Mouse (Mus musculus): Measurements from ENCODE around the gene Sh2d2a. TPM values are rescaled to one million over a fixed set of nuclear protein-coding genes. Genes with fewer than 3 reads are reported as not detected.
"Not testable (repeated sequence)": the region's sequence is repeated elsewhere in the genome, so short reads cannot be mapped to it uniquely, and the experiment has no call there.

Sh2d2a gene
- total RNA-seq (2015) (1.9 and 2.7 TPM in 2 replicates), total RNA-seq (2017) (0.70 and 1.4 TPM in 2 replicates)

DNA sequence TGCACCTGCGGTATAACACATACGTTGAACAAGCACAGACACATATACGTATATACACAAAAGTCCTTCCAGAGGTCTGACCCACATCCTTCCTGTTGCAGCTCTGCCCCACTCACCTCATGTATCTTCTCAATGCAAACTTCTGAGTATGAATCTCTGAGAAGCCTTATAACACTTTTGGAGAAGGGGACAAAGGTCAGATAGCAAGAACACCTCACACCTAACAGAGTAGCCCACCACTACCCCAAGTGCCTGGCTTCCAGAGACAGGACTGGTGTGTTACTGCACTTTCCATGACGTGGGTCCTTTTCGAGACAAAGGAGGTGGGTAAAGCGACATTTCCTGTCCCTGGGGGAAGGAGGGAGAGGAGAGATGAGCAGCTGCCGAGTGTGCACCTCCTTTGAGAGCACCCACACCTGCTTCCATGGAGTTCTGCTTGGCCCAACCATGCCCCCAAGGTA, at the start of gene Sh2d2a:
TSS of gene Sh2d2a (plus strand) at position 106 of the 461 bp plus-strand sequence.
- peak; percentile 69 for ATAC-seq (ENCODE audit: poor library complexity, severe bottlenecking)

DNA sequence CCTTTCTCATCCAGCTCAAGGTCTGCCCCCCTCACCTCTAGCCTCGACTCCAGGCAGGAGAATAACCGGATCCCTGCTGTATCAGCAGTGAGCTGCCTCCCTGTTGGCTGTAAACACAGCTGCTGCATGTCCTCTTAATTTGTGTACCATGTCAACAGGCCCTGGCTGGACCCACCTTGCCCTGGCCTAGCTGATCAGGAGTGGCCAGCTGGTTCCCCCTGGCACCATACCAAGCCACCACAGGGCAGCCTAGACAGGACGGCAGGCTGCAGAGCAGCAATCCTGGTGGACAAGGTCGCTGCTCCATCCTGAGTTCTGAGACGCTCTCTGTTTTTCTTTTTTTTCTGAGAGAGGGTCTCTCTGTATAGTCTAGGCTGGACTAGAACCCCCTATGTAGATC, 44.9 kb upstream of the Sh2d2a start:
- ATAC-seq (ENCODE audit: poor library complexity, severe bottlenecking): no peak

DNA sequence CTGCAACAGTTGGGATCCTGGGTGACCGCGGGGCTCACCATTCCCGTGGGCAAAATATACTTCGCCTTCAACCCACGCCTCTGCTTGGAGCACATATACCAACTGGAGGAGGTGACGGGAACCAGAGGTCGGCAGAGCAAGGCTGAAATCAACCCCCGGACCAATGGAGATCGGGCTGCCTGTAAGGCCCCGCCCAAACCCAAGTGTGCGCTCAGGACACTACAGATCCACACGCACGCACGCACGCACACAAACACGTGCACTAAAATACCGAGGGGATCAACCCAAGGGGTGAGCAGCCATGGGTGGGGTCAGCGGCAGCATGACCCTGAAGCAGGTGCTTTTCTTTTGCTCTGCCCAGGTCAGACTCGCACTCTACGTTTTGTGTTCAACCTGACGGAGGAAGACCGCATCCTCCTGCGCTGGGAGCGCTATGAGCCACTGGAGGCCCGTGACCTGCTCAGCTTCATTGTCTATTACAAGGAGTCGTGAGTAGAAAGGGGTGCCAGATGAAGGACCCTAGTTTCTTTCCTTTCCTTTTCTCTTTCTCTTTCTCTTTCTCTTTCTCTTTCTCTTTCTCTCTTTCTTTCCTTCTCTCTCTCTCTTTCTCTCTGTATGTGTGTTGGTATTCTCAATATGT, 42.4 kb upstream of the Sh2d2a start:
- ATAC-seq (ENCODE audit: poor library complexity, severe bottlenecking): peak; percentile 47; the same call in 1 of the 2 replicates

DNA sequence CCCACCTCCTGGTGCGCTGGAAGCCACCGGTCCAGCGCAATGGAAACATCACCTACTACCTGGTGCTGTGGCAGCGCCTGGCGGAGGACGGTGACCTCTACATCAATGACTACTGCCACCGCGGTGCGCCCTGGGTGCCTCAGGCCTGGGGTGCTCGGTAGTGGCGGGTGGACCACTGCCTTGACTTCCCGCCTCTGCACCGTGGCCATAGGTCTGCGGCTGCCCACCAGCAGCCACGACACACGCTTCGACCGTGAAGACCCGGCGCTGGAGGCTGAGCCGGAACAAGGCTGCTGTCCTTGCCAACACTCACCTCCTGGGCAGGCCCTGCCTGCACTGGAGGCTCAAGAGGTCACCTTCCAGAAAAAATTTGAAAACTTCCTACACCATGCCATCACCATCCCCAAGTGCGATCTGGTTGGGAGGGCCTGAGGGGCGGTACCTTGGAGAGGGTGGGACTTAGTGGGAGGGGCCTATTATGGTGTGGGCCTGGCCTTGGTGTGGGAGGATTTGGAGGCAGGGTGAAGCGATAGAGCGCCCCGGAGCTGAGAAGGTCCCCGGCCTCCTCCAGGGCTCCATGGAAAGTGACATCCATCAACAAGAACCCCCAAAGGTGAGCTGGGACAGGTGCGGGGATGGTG, 37.1 kb upstream of the Sh2d2a start:
- no peak for ATAC-seq (ENCODE audit: poor library complexity, severe bottlenecking)

DNA sequence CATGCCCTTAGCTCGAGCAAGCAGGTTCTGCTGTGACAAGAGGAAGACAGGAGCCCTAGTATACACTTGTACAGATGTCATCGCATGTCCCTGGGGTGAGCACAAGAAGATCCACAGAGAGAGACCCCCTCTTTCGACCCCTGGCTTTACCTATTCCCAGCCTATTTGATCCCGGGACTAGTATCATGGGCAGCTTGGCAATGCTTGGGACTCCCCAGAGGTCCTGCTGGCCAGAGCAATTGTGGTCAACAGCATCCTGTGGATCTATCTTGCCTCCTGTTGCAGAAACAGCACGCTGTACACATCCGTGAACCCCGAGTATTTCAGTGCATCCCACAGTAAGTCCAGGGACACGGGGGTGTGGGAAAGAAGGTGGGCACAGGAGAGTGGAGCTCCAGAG, 35.3 kb upstream of the Sh2d2a start:
- no peak for ATAC-seq (ENCODE audit: poor library complexity, severe bottlenecking)

DNA sequence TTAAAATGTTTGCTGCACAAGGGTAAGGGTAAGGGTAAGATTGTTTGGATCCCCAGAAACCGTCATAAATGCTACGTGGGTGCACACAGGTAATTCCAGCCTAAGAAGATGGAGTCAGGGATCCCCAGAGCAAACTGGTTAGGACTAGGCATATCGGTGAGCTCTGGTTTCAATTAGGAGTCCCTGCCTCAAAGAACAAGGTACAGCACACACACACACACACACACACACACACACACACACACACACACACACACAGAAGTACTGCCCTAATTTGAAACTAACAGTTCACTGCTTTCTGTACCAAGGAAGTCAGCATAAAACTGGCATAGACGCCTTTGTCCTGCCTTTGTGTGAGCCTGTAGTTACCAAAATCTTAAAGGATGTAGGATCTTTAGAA, 34.1 kb upstream of the Sh2d2a start:
- ATAC-seq (ENCODE audit: poor library complexity, severe bottlenecking): no peak

DNA sequence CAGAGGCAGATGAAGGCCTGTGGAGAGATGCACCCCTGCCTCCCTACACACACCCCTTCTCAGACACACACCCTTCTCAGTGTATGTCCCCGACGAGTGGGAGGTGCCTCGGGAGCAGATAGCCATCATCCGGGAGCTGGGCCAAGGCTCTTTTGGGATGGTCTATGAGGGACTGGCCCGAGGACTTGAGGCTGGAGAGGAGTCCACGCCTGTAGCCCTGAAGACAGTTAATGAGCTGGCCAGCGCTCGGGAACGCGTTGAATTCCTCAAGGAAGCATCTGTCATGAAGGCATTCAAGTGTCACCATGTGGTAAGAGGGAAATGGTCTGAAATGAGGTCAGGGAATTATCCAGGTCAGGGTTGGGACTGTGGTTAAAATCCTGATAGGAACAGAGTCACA, 33.7 kb upstream of the Sh2d2a start:
- ATAC-seq (ENCODE audit: poor library complexity, severe bottlenecking): no peak

DNA sequence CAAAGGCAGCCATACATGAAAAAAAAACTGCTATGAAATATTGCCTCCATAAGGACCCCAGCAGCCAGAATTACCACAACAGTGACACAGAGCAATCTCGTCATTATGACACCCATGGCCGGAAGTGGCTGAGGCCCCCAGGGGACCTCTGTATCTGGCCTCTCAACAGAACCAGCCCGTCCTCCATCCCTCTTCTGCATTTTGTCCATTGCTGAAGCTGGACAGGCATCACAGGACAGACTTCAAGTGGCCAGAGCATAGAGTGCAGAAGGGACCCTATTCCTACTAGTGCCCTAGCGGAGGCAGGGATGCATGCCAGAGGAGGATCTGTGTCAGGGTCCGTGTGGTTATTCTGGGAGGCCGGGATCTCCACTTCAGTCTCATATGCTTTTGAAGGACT, 30.4 kb upstream of the Sh2d2a start:
- peak; percentile 35; the same call in 1 of the 2 replicates for ATAC-seq (ENCODE audit: poor library complexity, severe bottlenecking)

DNA sequence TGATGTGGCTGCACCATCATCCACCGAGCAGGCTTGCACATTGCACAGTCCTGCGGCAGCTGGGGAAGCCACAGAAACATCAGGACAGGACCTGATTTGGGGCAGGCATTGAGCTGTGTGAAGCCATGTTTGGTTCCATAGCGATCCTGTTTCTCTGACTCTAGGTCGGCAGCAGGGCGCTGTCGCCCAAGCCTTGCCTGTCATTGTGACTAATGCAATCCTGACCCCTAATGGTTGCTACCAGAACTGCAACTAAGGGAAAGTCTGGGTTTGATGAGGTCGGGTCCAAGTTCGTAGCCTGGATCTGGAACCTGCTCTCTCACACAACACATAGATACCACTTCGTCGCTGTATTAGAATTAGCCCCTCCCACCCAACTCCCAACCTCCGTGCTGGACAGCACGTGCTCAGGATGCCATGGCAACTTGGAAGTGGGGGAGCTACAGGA, 29.9 kb upstream of the Sh2d2a start:
- peak; percentile 85 for ATAC-seq (ENCODE audit: poor library complexity, severe bottlenecking)

DNA sequence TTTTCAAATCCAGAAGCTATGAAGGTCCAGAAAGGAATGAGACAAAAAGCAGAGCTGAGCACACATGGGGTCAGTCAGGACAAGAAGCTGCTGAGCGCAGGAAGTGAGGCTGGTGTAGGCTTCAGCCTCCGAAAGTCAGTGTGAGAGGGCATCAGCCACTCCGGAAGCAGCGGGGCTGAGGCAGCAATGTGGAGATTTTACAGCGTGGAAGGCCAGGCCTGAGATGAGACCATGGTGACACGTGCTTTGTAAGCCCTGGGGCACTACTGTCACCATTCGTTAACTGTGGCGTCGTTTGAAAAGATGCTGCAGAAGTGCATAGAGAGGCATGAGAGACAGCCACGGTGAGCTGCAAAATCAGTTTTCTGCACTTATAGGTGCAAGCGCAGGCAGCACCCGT, 28.3 kb upstream of the Sh2d2a start:
- no peak for ATAC-seq (ENCODE audit: poor library complexity, severe bottlenecking)

DNA sequence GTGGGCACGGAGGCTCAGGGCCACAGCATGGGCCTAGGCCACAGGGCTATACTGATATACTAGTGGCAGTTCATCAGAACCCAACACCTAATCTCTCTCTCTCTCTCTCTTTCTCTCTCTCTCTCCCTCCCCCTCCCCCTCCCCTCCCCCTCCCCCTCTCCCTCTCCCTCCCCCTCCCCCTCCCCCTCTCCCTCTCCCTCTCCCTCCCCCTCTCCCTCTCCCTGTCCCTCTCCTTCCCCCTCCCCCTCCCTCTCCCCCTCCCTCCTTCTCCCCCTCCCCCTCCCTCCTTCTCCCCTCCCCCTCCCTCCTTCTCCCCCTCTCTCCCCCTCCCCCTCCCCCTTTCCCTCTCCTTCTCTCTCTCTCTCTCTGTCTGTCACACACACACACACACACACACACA, 22.3 kb upstream of the Sh2d2a start, which contains the start of gene Pear1:
TSS of gene Pear1 (minus strand) at position 101 of the 400 bp plus-strand sequence.
- ATAC-seq (ENCODE audit: poor library complexity, severe bottlenecking): not testable (repeated sequence)

DNA sequence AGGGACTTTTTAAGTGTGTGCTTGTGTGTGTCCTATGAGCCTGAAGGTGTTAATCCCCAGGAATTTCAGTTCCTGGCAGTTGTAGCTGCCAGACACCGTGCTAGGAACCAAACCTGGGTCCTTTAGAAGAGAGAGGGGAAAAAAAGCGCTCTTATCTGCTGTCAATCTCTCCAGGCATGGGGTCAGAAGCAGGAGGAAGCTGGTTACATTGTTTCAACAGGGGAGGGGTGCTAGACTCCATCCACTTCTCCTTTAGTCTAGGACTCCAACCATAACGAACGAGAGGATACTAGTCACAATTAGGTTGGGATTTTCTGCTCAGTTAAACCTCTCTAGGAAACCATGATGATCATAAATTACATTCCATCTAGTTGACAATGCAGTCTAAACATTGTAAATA, 18.1 kb upstream of the Sh2d2a start:
- peak; percentile 45; the same call in 1 of the 2 replicates for ATAC-seq (ENCODE audit: poor library complexity, severe bottlenecking)

DNA sequence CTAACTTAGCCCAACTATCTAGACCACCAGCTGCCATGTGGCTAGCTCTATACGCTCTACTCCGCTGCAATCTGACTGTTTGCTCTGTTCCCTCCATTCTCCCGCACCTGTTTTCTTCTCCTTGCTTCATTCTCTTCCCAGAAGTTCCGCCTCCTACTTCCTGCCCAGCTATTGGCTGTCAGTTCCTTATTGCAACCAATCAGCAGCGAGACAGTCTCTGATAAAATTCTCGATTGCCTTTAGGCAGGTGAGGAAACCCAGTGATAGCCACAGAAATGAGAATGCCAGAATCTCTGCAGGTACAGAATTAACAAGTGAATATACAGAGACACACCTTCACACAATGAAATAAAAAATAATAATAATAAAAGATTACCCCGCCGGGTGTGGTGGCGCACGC, 17.5 kb upstream of the Sh2d2a start:
- ATAC-seq (ENCODE audit: poor library complexity, severe bottlenecking): no peak

DNA sequence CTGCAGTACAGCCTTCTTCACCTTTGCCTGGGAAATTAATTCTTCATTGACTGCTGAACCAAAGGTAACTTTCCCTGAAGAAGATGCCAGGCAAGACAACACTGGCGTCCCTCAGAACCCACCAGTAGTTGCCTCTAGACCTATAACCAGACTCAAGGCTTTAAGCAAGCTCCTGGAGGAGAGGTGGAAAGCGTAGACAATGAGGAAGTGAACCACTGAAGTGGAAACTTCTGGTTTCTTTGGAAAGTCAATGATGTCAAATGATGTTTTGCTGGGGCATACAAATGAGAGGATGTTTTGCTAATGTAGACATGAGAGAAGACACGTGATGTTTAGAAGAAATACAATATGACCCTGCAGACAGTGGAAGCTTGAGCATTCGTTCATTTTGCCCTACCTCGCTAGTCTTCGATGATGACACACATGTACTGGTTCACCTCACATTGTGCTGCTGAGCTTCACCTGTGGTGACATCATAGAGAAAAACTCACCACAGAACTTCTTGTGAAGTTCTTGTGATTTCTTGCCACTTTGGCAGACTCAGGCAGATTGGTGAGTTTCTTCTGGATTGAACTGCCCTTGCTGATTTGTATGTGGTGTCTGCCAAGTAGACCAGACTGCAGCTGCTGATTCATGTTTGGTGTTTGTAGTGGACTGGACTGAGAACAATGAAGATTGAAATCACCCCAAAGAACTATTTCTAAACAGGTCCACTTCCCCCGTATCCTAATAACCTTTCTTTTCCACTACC, 14.3 kb upstream of the Sh2d2a start:
- ATAC-seq (ENCODE audit: poor library complexity, severe bottlenecking): no peak

DNA sequence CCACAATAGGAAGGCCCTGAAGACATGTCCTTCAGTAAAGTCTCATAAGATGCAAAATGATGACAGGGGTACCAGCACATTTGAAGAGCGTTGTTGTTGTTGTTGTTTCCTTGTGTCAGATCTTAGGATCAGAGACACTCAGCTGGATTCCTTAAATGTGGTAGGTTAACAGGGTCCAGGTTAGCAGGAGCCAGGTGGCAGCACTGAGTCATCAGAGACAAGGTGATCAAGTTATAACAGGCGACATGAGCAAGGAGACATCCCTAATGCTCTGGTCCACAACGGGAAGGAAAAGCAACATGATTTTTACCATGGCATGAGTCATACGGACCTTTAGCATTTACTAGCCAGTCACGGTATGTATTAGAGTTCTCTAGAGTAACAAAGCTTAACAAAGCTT, 13.1 kb upstream of the Sh2d2a start:
- no peak for ATAC-seq (ENCODE audit: poor library complexity, severe bottlenecking)

DNA sequence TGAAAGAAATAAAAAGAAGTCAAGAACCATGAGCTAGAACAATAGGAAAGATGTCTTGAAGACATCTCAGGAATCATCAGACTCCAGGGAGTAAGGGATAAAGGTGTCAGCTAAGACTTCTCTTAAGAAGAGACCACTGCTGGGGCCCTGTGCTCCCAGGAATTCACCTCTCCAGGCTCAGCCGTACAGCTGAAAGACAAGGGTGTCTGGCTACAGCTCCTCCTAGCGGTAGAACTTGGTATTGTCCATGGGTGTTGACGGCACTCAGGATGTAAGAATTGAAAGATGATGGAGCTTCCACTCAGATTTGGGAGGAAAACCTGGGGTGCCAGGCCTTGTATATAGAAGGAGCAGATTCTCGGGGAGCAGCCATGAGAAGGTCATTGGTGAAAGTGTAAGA, 7.9 kb upstream of the Sh2d2a start:
- peak; percentile 81 for ATAC-seq (ENCODE audit: poor library complexity, severe bottlenecking)

DNA sequence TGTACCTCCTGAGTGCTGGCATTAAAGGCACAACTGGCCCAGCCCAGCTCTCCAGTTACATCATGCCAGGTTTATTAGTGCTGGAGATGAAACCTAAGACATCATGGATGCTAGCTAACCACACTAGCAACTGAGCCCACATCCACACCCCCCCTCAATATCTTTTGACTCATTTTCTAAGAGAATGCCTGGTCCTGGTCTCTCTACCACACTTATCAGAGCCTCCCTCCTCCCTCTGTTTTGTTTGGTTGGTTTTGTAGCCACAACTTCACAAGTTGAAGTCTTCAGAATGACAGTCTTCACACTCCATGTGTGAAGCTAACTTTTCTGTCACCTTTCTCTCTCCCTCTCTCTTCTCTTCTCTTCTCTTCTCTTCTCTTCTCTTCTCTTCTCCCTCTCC, 5.7 kb upstream of the Sh2d2a start:
- no peak for ATAC-seq (ENCODE audit: poor library complexity, severe bottlenecking)

DNA sequence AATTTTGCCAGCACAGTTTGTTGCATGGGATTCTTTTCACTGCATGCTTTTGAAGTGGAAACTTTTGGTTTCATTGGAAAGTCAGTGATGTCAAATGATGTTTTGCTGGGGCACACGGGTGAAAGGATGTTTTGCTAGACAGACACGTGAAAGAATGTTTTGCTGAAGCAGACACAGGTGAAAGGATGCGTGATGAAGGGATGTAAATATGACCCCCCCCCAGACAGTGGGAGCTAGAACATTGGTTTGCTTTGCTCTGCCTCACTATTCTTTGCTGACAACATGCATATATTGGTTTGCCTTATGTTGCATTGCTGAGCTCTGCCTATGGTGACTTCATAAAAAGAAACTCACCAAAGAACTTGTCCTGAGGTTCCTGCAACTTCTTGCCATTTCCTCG, 1.6 kb upstream of the Sh2d2a start:
- ATAC-seq (ENCODE audit: poor library complexity, severe bottlenecking): no peak

DNA sequence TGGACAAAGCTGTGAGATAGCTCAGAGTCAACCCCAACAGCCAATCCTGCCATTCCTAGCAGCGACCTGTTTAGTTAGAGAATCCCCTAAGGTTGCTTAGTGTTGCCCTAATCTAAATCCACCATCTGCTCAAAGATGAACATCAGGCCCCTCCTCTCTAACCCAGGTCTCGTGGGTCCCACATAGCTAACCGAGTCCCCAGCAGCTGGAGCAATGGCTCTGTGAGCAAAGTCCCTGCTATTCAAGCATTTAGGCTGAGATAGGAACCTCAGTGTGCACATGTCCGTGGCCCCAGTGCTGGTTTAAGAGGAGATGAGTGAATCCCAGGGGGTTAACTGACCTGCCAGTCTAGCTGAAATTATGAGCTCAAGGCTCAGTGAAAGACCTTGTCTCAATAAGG, 369 bp upstream of the Sh2d2a start:
- ATAC-seq (ENCODE audit: poor library complexity, severe bottlenecking): no peak

DNA sequence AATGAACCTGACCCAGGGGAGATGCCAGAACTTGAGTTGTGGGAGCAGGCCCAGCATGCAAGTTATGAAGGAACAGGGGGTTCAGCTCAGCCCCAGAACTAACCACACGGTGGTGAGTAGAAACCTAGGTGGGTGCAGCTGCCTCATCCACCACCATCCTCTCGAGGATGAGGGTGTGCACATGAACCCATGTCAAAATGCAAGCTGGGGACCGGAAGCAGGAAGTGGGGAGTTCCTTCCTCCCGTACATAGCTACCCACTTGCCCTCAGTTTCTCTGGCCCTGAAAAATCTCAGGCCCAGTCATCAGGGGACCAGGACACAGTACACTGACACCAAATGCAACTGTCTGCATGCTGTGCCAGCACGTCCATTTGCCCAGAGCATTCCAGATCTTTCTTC, 1.1 kb downstream of the Sh2d2a start:
- peak; percentile 25; the same call in 1 of the 2 replicates for ATAC-seq (ENCODE audit: poor library complexity, severe bottlenecking)

DNA sequence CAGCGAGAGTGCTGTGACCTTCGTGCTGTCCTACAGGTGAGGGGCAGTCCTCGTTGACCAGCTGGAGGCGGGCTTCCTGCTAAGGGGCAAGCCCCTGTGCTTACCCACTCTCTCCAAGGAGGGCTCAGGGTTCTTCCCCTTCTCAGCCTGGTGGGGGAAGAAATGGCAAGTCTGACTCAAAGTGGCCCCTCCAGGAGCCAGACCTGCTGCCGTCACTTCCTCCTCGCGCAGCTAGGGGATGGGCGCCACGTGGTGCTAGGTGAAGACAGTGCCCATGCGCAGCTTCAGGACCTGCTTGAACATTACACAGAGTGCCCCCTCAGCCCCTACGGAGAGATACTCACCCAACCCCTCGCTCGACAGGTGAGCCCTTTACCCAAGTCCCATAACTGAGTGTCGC, 2.6 kb downstream of the Sh2d2a start:
- ATAC-seq (ENCODE audit: poor library complexity, severe bottlenecking): no peak
